Mouse (Mus musculus) limb, embryonic 11.5 days (tissue): ENCODE data around the gene Ppp2r3d. TPM values are rescaled to one million over a fixed set of nuclear protein-coding genes. Genes with fewer than 3 reads are reported as not detected.

Experiments used
- ATAC-seq: fragments of 200-750 bp; cut with Nextera tagmentation; 2 replicates; pipeline ENCODE4 v1.8.0; 2017; ENCODE audit warnings: low read depth; ENCODE audit not compliant: insufficient number of reproducible peaks, low FRiP score, low TSS enrichment
- DNase-seq: peaks from one replicate; pipeline ENCODE4 v3.0.0-alpha.2; 2015; ENCODE audit warnings: low spot score
- H3K27ac ChIP-seq: fragments of 300-500 bp; sonication (generic); replicated peaks from 2 replicates; pipeline ENCODE4 v1.5.1; 2014; ENCODE audit warnings: low read depth, mild to moderate bottlenecking, low read length
- H3K27me3 ChIP-seq: fragments of 300-500 bp; sonication (generic); 2 replicates; pipeline ENCODE4 v1.6.1; 2014; ENCODE audit warnings: mild to moderate bottlenecking, low read length, mixed read lengths; ENCODE audit not compliant: control insufficient read depth, insufficient read depth
- H3K36me3 ChIP-seq: fragments of 300-500 bp; sonication (generic); 2 replicates; pipeline ENCODE4 v1.6.1; 2014; ENCODE audit warnings: mild to moderate bottlenecking, low read length, moderate library complexity, mixed read lengths; ENCODE audit not compliant: control insufficient read depth, insufficient read depth
- H3K4me1 ChIP-seq: fragments of 300-500 bp; sonication (generic); 2 replicates; pipeline ENCODE4 v1.6.1; 2014; ENCODE audit warnings: low read length, mixed read lengths; ENCODE audit not compliant: control insufficient read depth, insufficient read depth
- H3K4me2 ChIP-seq: fragments of 300-500 bp; sonication (generic); 2 replicates; pipeline ENCODE4 v1.6.1; 2014; ENCODE audit warnings: low read depth, mild to moderate bottlenecking, moderate library complexity; ENCODE audit not compliant: severe bottlenecking
- H3K4me3 ChIP-seq: fragments of 300-500 bp; sonication (generic); 2 replicates; pipeline ENCODE4 v1.5.1; 2014; ENCODE audit warnings: low read depth, low read length
- H3K9ac ChIP-seq: fragments of 300-500 bp; sonication (generic); 2 replicates; pipeline ENCODE4 v1.6.1; 2014; ENCODE audit warnings: mild to moderate bottlenecking, low read length
- H3K9me3 ChIP-seq: fragments of 300-500 bp; sonication (generic); 2 replicates; pipeline ENCODE4 v1.6.1; 2016; ENCODE audit warnings: low read length; ENCODE audit not compliant: control insufficient read depth
- WGBS: fragments of 180-500 bp; shearing (Covaris S2); extraction: QIAGEN DNeasy Blood & Tissue Kit; methylation state at CpG from one replicate; pipeline ENCODE4 v1.1.7; 2014; 5-methylcytosine and 5-hydroxymethylcytosine counted together
- polyA plus RNA-seq: library from polyadenylated mRNA; unstranded; fragments of >200 nt; fragmentation: Nextera tagmentation; extraction: Ambion mirVana; gene quantifications from 2 replicates; pipeline ENCODE4 v1.2.1, GENCODE M21; 2014

Ppp2r3d gene
- polyA plus RNA-seq, 1 experiment from 2014 or later = 99.4 TPM

GRCm38 (mm10) chr9:124423552-124424291, 53.0 kb downstream of the Ppp2r3d start:
- Histone ChIP-seq H3K4me3 (peak overlapping the region; percentile 61), H3K9ac (peak overlapping the region; percentile 63), H3K4me1 (no peaks in the 10 kb centered on the region), H3K27me3 (no peaks in the 10 kb centered on the region), H3K9me3 (no peaks in the 10 kb centered on the region), H3K27ac (peak overlapping the region; percentile 92), H3K36me3 (no peaks in the 10 kb centered on the region), H3K4me2 (peak overlapping the region; percentile 39)
- DNase-seq (peak; percentile 96), ATAC-seq (peak; percentile 71)
- under 1% methylated on average over 72 of the region's 74 CpGs for WGBS

- H3K9me3 ChIP-seq = no peaks in the 10 kb centered on the region
- H3K27ac ChIP-seq = peak overlapping the region; percentile 92
- H3K4me2 ChIP-seq = peak overlapping the region; percentile 39
- peak overlapping the region; percentile 63 for H3K9ac ChIP-seq
- H3K36me3 ChIP-seq = no peaks in the 10 kb centered on the region
- 0% methylated on average over 59 of the region's 59 CpGs for WGBS
- peak overlapping the region; percentile 61 for H3K4me3 ChIP-seq
- H3K4me1 ChIP-seq = no peaks in the 10 kb centered on the region
- no peaks in the 10 kb centered on the region for H3K27me3 ChIP-seq
- ATAC-seq (peak; percentile 75), DNase-seq (peak; percentile 95)
These were observed 53.7 kb downstream of the Ppp2r3d start for GRCm38 (mm10) chr9:124422900-124423551.

- no peaks in the 10 kb centered on the region for H3K4me1 ChIP-seq
- ATAC-seq (no peak), DNase-seq (no peak)
- H3K36me3 ChIP-seq = no peaks in the 10 kb centered on the region
- H3K27me3 ChIP-seq = no peaks in the 10 kb centered on the region
- no peak overlapping the region for H3K9ac ChIP-seq
- no peaks in the 10 kb centered on the region for H3K9me3 ChIP-seq
- peak overlapping the region; percentile 39; the same call in 1 of the 2 replicates for H3K4me2 ChIP-seq
- peak overlapping the region; percentile 61 for H3K4me3 ChIP-seq
- 1% methylated on average over 19 of the region's 25 CpGs for WGBS
- peak overlapping the region; percentile 92; the same call in 1 of the 2 replicates for H3K27ac ChIP-seq
These were observed 54.3 kb downstream of the Ppp2r3d start for GRCm38 (mm10) chr9:124422427-124422826.

- ATAC-seq (no peak), DNase-seq (no peak)
- Histone ChIP-seq H3K9me3 (no peaks in the 10 kb centered on the region), H3K9ac (no peak overlapping the region), H3K4me1 (no peaks in the 10 kb centered on the region), H3K36me3 (no peaks in the 10 kb centered on the region), H3K4me3 (no peak overlapping the region), H3K4me2 (no peak overlapping the region), H3K27ac (no peak overlapping the region), H3K27me3 (no peaks in the 10 kb centered on the region)
These were observed 63.8 kb downstream of the Ppp2r3d start for GRCm38 (mm10) chr9:124412921-124413320.

- H3K9ac ChIP-seq = no peak overlapping the region
- H3K9me3 ChIP-seq = no peaks in the 10 kb centered on the region
- no peak overlapping the region for H3K27ac ChIP-seq
- H3K4me3 ChIP-seq = no peak overlapping the region
- ATAC-seq (no peak), DNase-seq (no peak)
- H3K4me1 ChIP-seq = no peaks in the 10 kb centered on the region
- no peaks in the 10 kb centered on the region for H3K36me3 ChIP-seq
- WGBS = 31% methylated on average over 1 of the region's 1 CpGs
- H3K4me2 ChIP-seq = no peak overlapping the region
- no peaks in the 10 kb centered on the region for H3K27me3 ChIP-seq
These were observed 65.1 kb downstream of the Ppp2r3d start for GRCm38 (mm10) chr9:124411553-124411952.

- no peak for ATAC-seq
- H3K9me3 ChIP-seq = no peaks in the 10 kb centered on the region
- 76% methylated on average over 1 of the region's 1 CpGs for WGBS
These were observed 68.1 kb downstream of the Ppp2r3d start for GRCm38 (mm10) chr9:124408564-124408963.

More at GRCm38 (mm10) chr9:124408564-124408963, 68.1 kb downstream of the Ppp2r3d start:
- DNase-seq = no peak
- Histone ChIP-seq H3K4me2 (no peak overlapping the region), H3K36me3 (no peaks in the 10 kb centered on the region), H3K27me3 (no peaks in the 10 kb centered on the region), H3K4me1 (no peaks in the 10 kb centered on the region), H3K4me3 (no peak overlapping the region), H3K9ac (no peak overlapping the region), H3K27ac (no peak overlapping the region)

Other genes starting within 250 kb of the Ppp2r3d start
- gene 2010315B03Rik, start 164.2 kb downstream of the Ppp2r3d start, polyA plus RNA-seq = 3.5 and 5.8 TPM in 2 replicates
- gene Gm21836, start 16.9 kb upstream of the Ppp2r3d start, polyA plus RNA-seq = not detected in 2 replicates